Mouse (Mus musculus) layer of hippocampus, postnatal 25 days (tissue): ENCODE data around the gene Rbm28. TPM values are rescaled to one million over a fixed set of nuclear protein-coding genes. Genes with fewer than 3 reads are reported as not detected.

ENCODE experiments used
- DNase-seq, 2 experiments: peaks; one replicate each; pipeline ENCODE4 v3.0.0; 2022; ENCODE audit warnings: mixed read lengths in 2 of 2, low spot score in 1 of 2; ENCODE audit errors: extremely low spot score in 1 of 2
- total RNA-seq, 2 experiments: library from RNA; stranded (reverse); gene quantifications; 2 replicates each; pipeline ENCODE4 v1.2.3; 2021

Gene Rbm28
- total RNA-seq: 10 to 100 TPM; 35.6 to 49.6 TPM

GRCm38 (mm10) chr6:29164314-29165244, at the start of gene Rbm28:
Gene Rbm28 (minus strand): TSS chr6:29165006.
- DNase-seq: peak; percentile 77 to 81

GRCm38 (mm10) chr6:29214245-29214644, 49.4 kb upstream of the Rbm28 start:
- DNase-seq: no peak

- no peak for DNase-seq
Observed at GRCm38 (mm10) chr6:29213436-29213835, 48.6 kb upstream of the Rbm28 start.

GRCm38 (mm10) chr6:29211806-29212492, 47.1 kb upstream of the Rbm28 start:
- DNase-seq: peak; percentile 54

GRCm38 (mm10) chr6:29211146-29211545, 46.3 kb upstream of the Rbm28 start:
- no peak for DNase-seq

GRCm38 (mm10) chr6:29210231-29210936, 45.6 kb upstream of the Rbm28 start:
- no peak for DNase-seq

GRCm38 (mm10) chr6:29208178-29208577, 43.4 kb upstream of the Rbm28 start:
- DNase-seq: no peak

GRCm38 (mm10) chr6:29207017-29207416, 42.2 kb upstream of the Rbm28 start:
- no peak for DNase-seq

- DNase-seq: no peak
Observed at GRCm38 (mm10) chr6:29206006-29206405, 41.2 kb upstream of the Rbm28 start.

GRCm38 (mm10) chr6:29204932-29205614, 40.3 kb upstream of the Rbm28 start:
- DNase-seq: peak in 1 of 2 experiments; percentile 56

GRCm38 (mm10) chr6:29203861-29204585, 39.2 kb upstream of the Rbm28 start:
- DNase-seq: no peak

- DNase-seq: no peak
Observed at GRCm38 (mm10) chr6:29203096-29203495, 38.3 kb upstream of the Rbm28 start.

GRCm38 (mm10) chr6:29201988-29202387, 37.2 kb upstream of the Rbm28 start:
- no peak for DNase-seq

GRCm38 (mm10) chr6:29201341-29201740, 36.5 kb upstream of the Rbm28 start:
- no peak for DNase-seq

- no peak for DNase-seq
Observed at GRCm38 (mm10) chr6:29200496-29200895, 35.7 kb upstream of the Rbm28 start.

- no peak for DNase-seq
Observed at GRCm38 (mm10) chr6:29199223-29199855, 34.5 kb upstream of the Rbm28 start.

GRCm38 (mm10) chr6:29198309-29199222, 33.8 kb upstream of the Rbm28 start:
- DNase-seq: peak; percentile 79 to 94
